Mouse (Mus musculus): Measurements from ENCODE around the gene Nrxn2. TPM values are rescaled to one million over a fixed set of nuclear protein-coding genes. Genes with fewer than 3 reads are reported as not detected.
A peak's percentile ranks its signal among the peaks of the same experiment; 100 is the strongest.

The Nrxn2 gene
- not detected in 3 replicates for total RNA-seq (2017)

GRCm38 (mm10) chr19:6418233-6418879 is at the start of gene Nrxn2:
TSS of gene Nrxn2 (plus strand) at chr19:6418731.
- peak; percentile 79 for ATAC-seq (replicated peaks; ENCODE audit: insufficient number of reproducible peaks, low FRiP score, low TSS enrichment, poor library complexity, severe bottlenecking)

- ATAC-seq (replicated peaks; ENCODE audit: insufficient number of reproducible peaks, low FRiP score, low TSS enrichment, poor library complexity, severe bottlenecking), result no peak
These were observed 48.4 kb upstream of the Nrxn2 start for GRCm38 (mm10) chr19:6370175-6370574.

- no peak for ATAC-seq (replicated peaks; ENCODE audit: insufficient number of reproducible peaks, low FRiP score, low TSS enrichment, poor library complexity, severe bottlenecking)
These were observed 46.1 kb upstream of the Nrxn2 start for GRCm38 (mm10) chr19:6372433-6372832.

- ATAC-seq (replicated peaks; ENCODE audit: insufficient number of reproducible peaks, low FRiP score, low TSS enrichment, poor library complexity, severe bottlenecking), result peak; percentile 38
These were observed 44.8 kb upstream of the Nrxn2 start for GRCm38 (mm10) chr19:6373539-6374400.

- no peak for ATAC-seq (replicated peaks; ENCODE audit: insufficient number of reproducible peaks, low FRiP score, low TSS enrichment, poor library complexity, severe bottlenecking)
These were observed 44.0 kb upstream of the Nrxn2 start for GRCm38 (mm10) chr19:6374571-6374970.

- no peak for ATAC-seq (replicated peaks; ENCODE audit: insufficient number of reproducible peaks, low FRiP score, low TSS enrichment, poor library complexity, severe bottlenecking)
These were observed 42.9 kb upstream of the Nrxn2 start for GRCm38 (mm10) chr19:6375423-6376254.

- ATAC-seq (replicated peaks; ENCODE audit: insufficient number of reproducible peaks, low FRiP score, low TSS enrichment, poor library complexity, severe bottlenecking), result no peak
These were observed 42.3 kb upstream of the Nrxn2 start for GRCm38 (mm10) chr19:6376255-6376564.

GRCm38 (mm10) chr19:6376643-6377042 is 41.9 kb upstream of the Nrxn2 start:
- no peak for ATAC-seq (replicated peaks; ENCODE audit: insufficient number of reproducible peaks, low FRiP score, low TSS enrichment, poor library complexity, severe bottlenecking)

GRCm38 (mm10) chr19:6377327-6378040 is 41.0 kb upstream of the Nrxn2 start:
- ATAC-seq (replicated peaks; ENCODE audit: insufficient number of reproducible peaks, low FRiP score, low TSS enrichment, poor library complexity, severe bottlenecking), result no peak

- no peak for ATAC-seq (replicated peaks; ENCODE audit: insufficient number of reproducible peaks, low FRiP score, low TSS enrichment, poor library complexity, severe bottlenecking)
These were observed 37.9 kb upstream of the Nrxn2 start for GRCm38 (mm10) chr19:6380411-6381166.

GRCm38 (mm10) chr19:6381238-6381637 is 37.3 kb upstream of the Nrxn2 start:
- no peak for ATAC-seq (replicated peaks; ENCODE audit: insufficient number of reproducible peaks, low FRiP score, low TSS enrichment, poor library complexity, severe bottlenecking)

- no peak for ATAC-seq (replicated peaks; ENCODE audit: insufficient number of reproducible peaks, low FRiP score, low TSS enrichment, poor library complexity, severe bottlenecking)
These were observed 36.1 kb upstream of the Nrxn2 start for GRCm38 (mm10) chr19:6382323-6382924.

- no peak for ATAC-seq (replicated peaks; ENCODE audit: insufficient number of reproducible peaks, low FRiP score, low TSS enrichment, poor library complexity, severe bottlenecking)
These were observed 35.1 kb upstream of the Nrxn2 start for GRCm38 (mm10) chr19:6383470-6383869.

- ATAC-seq (replicated peaks; ENCODE audit: insufficient number of reproducible peaks, low FRiP score, low TSS enrichment, poor library complexity, severe bottlenecking), result no peak
These were observed 34.4 kb upstream of the Nrxn2 start, which contains the start of gene Pygm for GRCm38 (mm10) chr19:6384128-6384527. TSS of gene Pygm (plus strand) at chr19:6384399.

GRCm38 (mm10) chr19:6384954-6385353 is 33.6 kb upstream of the Nrxn2 start:
- ATAC-seq (replicated peaks; ENCODE audit: insufficient number of reproducible peaks, low FRiP score, low TSS enrichment, poor library complexity, severe bottlenecking), result no peak

GRCm38 (mm10) chr19:6385419-6385818 is 33.1 kb upstream of the Nrxn2 start:
- no peak for ATAC-seq (replicated peaks; ENCODE audit: insufficient number of reproducible peaks, low FRiP score, low TSS enrichment, poor library complexity, severe bottlenecking)

GRCm38 (mm10) chr19:6385821-6386220 is 32.7 kb upstream of the Nrxn2 start:
- ATAC-seq (replicated peaks; ENCODE audit: insufficient number of reproducible peaks, low FRiP score, low TSS enrichment, poor library complexity, severe bottlenecking), result no peak

GRCm38 (mm10) chr19:6386234-6386633 is 32.3 kb upstream of the Nrxn2 start:
- no peak for ATAC-seq (replicated peaks; ENCODE audit: insufficient number of reproducible peaks, low FRiP score, low TSS enrichment, poor library complexity, severe bottlenecking)

Data from monocyte, adult 5-6 weeks (primary cell).